Mouse (Mus musculus): ENCODE measurements at regions not wholly inside any gene's neighbourhood (a gene's known extent, or its start where the extent isn't known, plus 50 kb on each side); places are given as distances from the start of the nearest gene placed in this dataset.
A peak's percentile ranks its signal among the peaks of the same experiment; 100 is the strongest.

GRCm38 (mm10) chr3:143375527-143376061, 493.8 kb upstream of the Pkn2 start:
- TF ChIP-seq CTCF (IDR thresholded peaks at IDR 0.05; ENCODE audit: borderline replicate concordance, insufficient read depth, low read length) (no peak), POLR2A (IDR thresholded peaks at IDR 0.05; ENCODE audit: low read depth, low read length) (no peak)
- Histone ChIP-seq H3K4me1 (ENCODE audit: control insufficient read depth, insufficient read depth, low read length) (no peaks in the 10 kb centered on the region), H3K27ac (ENCODE audit: insufficient read depth, low read length) (no peak overlapping the region), H3K4me3 (ENCODE audit: insufficient read depth, low read length) (no peak overlapping the region)

- Histone ChIP-seq H3K4me3 (ENCODE audit: insufficient read depth, low read length) (no peak overlapping the region), H3K4me1 (ENCODE audit: control insufficient read depth, insufficient read depth, low read length) (no peaks in the 10 kb centered on the region), H3K27ac (ENCODE audit: insufficient read depth, low read length) (no peak overlapping the region)
- no peak for TF ChIP-seq CTCF (IDR thresholded peaks at IDR 0.05; ENCODE audit: borderline replicate concordance, insufficient read depth, low read length)
- no peak for TF ChIP-seq POLR2A (IDR thresholded peaks at IDR 0.05; ENCODE audit: low read depth, low read length)
Measured at GRCm38 (mm10) chr3:143373501-143373900, 491.7 kb upstream of the Pkn2 start.

GRCm38 (mm10) chr3:143369002-143369401, 487.2 kb upstream of the Pkn2 start:
- no peak overlapping the region for H3K27ac ChIP-seq (ENCODE audit: insufficient read depth, low read length)
- no peak overlapping the region for H3K4me3 ChIP-seq (ENCODE audit: insufficient read depth, low read length)
- no peak for TF ChIP-seq CTCF (IDR thresholded peaks at IDR 0.05; ENCODE audit: borderline replicate concordance, insufficient read depth, low read length)
- TF ChIP-seq POLR2A (IDR thresholded peaks at IDR 0.05; ENCODE audit: low read depth, low read length) = no peak
- H3K4me1 ChIP-seq (ENCODE audit: control insufficient read depth, insufficient read depth, low read length) = no peaks in the 10 kb centered on the region

GRCm38 (mm10) chr3:143340032-143340431, 458.2 kb upstream of the Pkn2 start:
- Histone ChIP-seq H3K27ac (ENCODE audit: insufficient read depth, low read length) (no peak overlapping the region), H3K4me3 (ENCODE audit: insufficient read depth, low read length) (no peak overlapping the region), H3K4me1 (ENCODE audit: control insufficient read depth, insufficient read depth, low read length) (no peaks in the 10 kb centered on the region)
- TF ChIP-seq POLR2A (IDR thresholded peaks at IDR 0.05; ENCODE audit: low read depth, low read length) (no peak), CTCF (IDR thresholded peaks at IDR 0.05; ENCODE audit: borderline replicate concordance, insufficient read depth, low read length) (no peak)

GRCm38 (mm10) chr3:143333339-143333738, 451.5 kb upstream of the Pkn2 start:
- no peak overlapping the region for H3K4me3 ChIP-seq (ENCODE audit: insufficient read depth, low read length)
- no peak overlapping the region for H3K27ac ChIP-seq (ENCODE audit: insufficient read depth, low read length)
- H3K4me1 ChIP-seq (ENCODE audit: control insufficient read depth, insufficient read depth, low read length) = no peaks in the 10 kb centered on the region
- TF ChIP-seq POLR2A (IDR thresholded peaks at IDR 0.05; ENCODE audit: low read depth, low read length) = no peak
- no peak for TF ChIP-seq CTCF (IDR thresholded peaks at IDR 0.05; ENCODE audit: borderline replicate concordance, insufficient read depth, low read length)

GRCm38 (mm10) chr3:143328521-143328920, 446.7 kb upstream of the Pkn2 start:
- H3K4me1 ChIP-seq (ENCODE audit: control insufficient read depth, insufficient read depth, low read length) = no peaks in the 10 kb centered on the region
- TF ChIP-seq POLR2A (IDR thresholded peaks at IDR 0.05; ENCODE audit: low read depth, low read length) = no peak
- TF ChIP-seq CTCF (IDR thresholded peaks at IDR 0.05; ENCODE audit: borderline replicate concordance, insufficient read depth, low read length) = no peak

GRCm38 (mm10) chr3:143327652-143328051, 445.8 kb upstream of the Pkn2 start:
- H3K27ac ChIP-seq (ENCODE audit: insufficient read depth, low read length) = no peak overlapping the region
- H3K4me1 ChIP-seq (ENCODE audit: control insufficient read depth, insufficient read depth, low read length) = no peaks in the 10 kb centered on the region
- no peak for TF ChIP-seq POLR2A (IDR thresholded peaks at IDR 0.05; ENCODE audit: low read depth, low read length)
- no peak for TF ChIP-seq CTCF (IDR thresholded peaks at IDR 0.05; ENCODE audit: borderline replicate concordance, insufficient read depth, low read length)
- no peak overlapping the region for H3K4me3 ChIP-seq (ENCODE audit: insufficient read depth, low read length)

More at GRCm38 (mm10) chr3:143328521-143328920, 446.7 kb upstream of the Pkn2 start:
- Histone ChIP-seq H3K4me3 (ENCODE audit: insufficient read depth, low read length) (no peak overlapping the region), H3K27ac (ENCODE audit: insufficient read depth, low read length) (no peak overlapping the region)

- TF ChIP-seq CTCF (IDR thresholded peaks at IDR 0.05; ENCODE audit: borderline replicate concordance, insufficient read depth, low read length) (no peak), POLR2A (IDR thresholded peaks at IDR 0.05; ENCODE audit: low read depth, low read length) (no peak)
- H3K4me3 ChIP-seq (ENCODE audit: insufficient read depth, low read length) = no peak overlapping the region
- H3K27ac ChIP-seq (ENCODE audit: insufficient read depth, low read length) = peak overlapping the region; percentile 36
Measured at GRCm38 (mm10) chr3:143316457-143316856, 434.7 kb upstream of the Pkn2 start.

GRCm38 (mm10) chr3:143291793-143292192, 410.0 kb upstream of the Pkn2 start:
- no peak overlapping the region for H3K27ac ChIP-seq (ENCODE audit: insufficient read depth, low read length)
- H3K4me1 ChIP-seq (ENCODE audit: control insufficient read depth, insufficient read depth, low read length) = no peaks in the 10 kb centered on the region
- H3K4me3 ChIP-seq (ENCODE audit: insufficient read depth, low read length) = no peak overlapping the region
- TF ChIP-seq POLR2A (IDR thresholded peaks at IDR 0.05; ENCODE audit: low read depth, low read length) (no peak), CTCF (IDR thresholded peaks at IDR 0.05; ENCODE audit: borderline replicate concordance, insufficient read depth, low read length) (no peak)

More at GRCm38 (mm10) chr3:143316457-143316856, 434.7 kb upstream of the Pkn2 start:
- H3K4me1 ChIP-seq (ENCODE audit: control insufficient read depth, insufficient read depth, low read length) = no peaks in the 10 kb centered on the region

- TF ChIP-seq CTCF (IDR thresholded peaks at IDR 0.05; ENCODE audit: borderline replicate concordance, insufficient read depth, low read length) (no peak), POLR2A (IDR thresholded peaks at IDR 0.05; ENCODE audit: low read depth, low read length) (no peak)
- Histone ChIP-seq H3K4me3 (ENCODE audit: insufficient read depth, low read length) (no peak overlapping the region), H3K4me1 (ENCODE audit: control insufficient read depth, insufficient read depth, low read length) (no peaks in the 10 kb centered on the region), H3K27ac (ENCODE audit: insufficient read depth, low read length) (no peak overlapping the region)
Measured at GRCm38 (mm10) chr3:143264132-143264531, 382.3 kb upstream of the Pkn2 start.
